Mouse (Mus musculus): ENCODE results near the gene 1810013L24Rik.

GRCm38 (mm10) chr16:8843580-8844175 is 13.8 kb downstream of the 1810013L24Rik start:
- TF ChIP-seq CTCF (IDR thresholded peaks at IDR 0.05; ENCODE audit: low read depth): no peak
- no peak for TF ChIP-seq EP300 (IDR thresholded peaks at IDR 0.05; ENCODE audit: low read depth)
